Mouse (Mus musculus): ENCODE results near the gene Dip2b.

- TF ChIP-seq CTCF (IDR thresholded peaks at IDR 0.05; ENCODE audit: low read depth): no peak
- TF ChIP-seq EP300 (IDR thresholded peaks at IDR 0.05; ENCODE audit: low read depth): no peak
Measured at GRCm38 (mm10) chr15:100190083-100190482, 151.6 kb downstream of the Dip2b start.
